Mouse (Mus musculus): Measurements from ENCODE around the gene Tmem117. TPM values are rescaled to one million over a fixed set of nuclear protein-coding genes. Genes with fewer than 3 reads are reported as not detected.

Tmem117 gene
- polyA plus RNA-seq, 1 experiment from 2014 or later: 2.3 TPM

- H3K27ac ChIP-seq (ENCODE audit: low read depth, low read length): no peak overlapping the region
- 90% methylated on average over 17 of the region's 17 CpGs for WGBS
- no peaks in the 10 kb centered on the region for H3K36me3 ChIP-seq (ENCODE audit: control insufficient read depth, insufficient read depth, low read length)
- H3K9ac ChIP-seq (ENCODE audit: low read length): no peak overlapping the region
- no peaks in the 10 kb centered on the region for H3K4me1 ChIP-seq (ENCODE audit: control insufficient read depth, insufficient read depth, low read length)
- DNase-seq (ENCODE audit: low spot score) (peak; percentile 25), ATAC-seq (peak; percentile 37)
- no peak overlapping the region for H3K4me2 ChIP-seq (ENCODE audit: low read length)
- no peak overlapping the region for H3K4me3 ChIP-seq (ENCODE audit: low read depth, low read length)
- no peaks in the 10 kb centered on the region for H3K27me3 ChIP-seq (replicated peaks; ENCODE audit: control insufficient read depth, insufficient read depth, low read length)
- no peaks in the 10 kb centered on the region for H3K9me3 ChIP-seq (replicated peaks; ENCODE audit: control insufficient read depth, low read length)
Measured at GRCm38 (mm10) chr15:95135926-95136609, 507.0 kb downstream of the Tmem117 start.

GRCm38 (mm10) chr15:95137018-95137810, 508.2 kb downstream of the Tmem117 start:
- H3K9me3 ChIP-seq (replicated peaks; ENCODE audit: control insufficient read depth, low read length): no peaks in the 10 kb centered on the region
- no peaks in the 10 kb centered on the region for H3K4me1 ChIP-seq (ENCODE audit: control insufficient read depth, insufficient read depth, low read length)
- peak; percentile 39 for DNase-seq (ENCODE audit: low spot score)
- peak; percentile 44; the same call in 1 of the 2 replicates for ATAC-seq
- H3K4me3 ChIP-seq (ENCODE audit: low read depth, low read length): no peak overlapping the region
- H3K4me2 ChIP-seq (ENCODE audit: low read length): no peak overlapping the region
- no peaks in the 10 kb centered on the region for H3K36me3 ChIP-seq (ENCODE audit: control insufficient read depth, insufficient read depth, low read length)
- H3K9ac ChIP-seq (ENCODE audit: low read length): no peak overlapping the region
- no peaks in the 10 kb centered on the region for H3K27me3 ChIP-seq (replicated peaks; ENCODE audit: control insufficient read depth, insufficient read depth, low read length)
- no peak overlapping the region for H3K27ac ChIP-seq (ENCODE audit: low read depth, low read length)
- WGBS: 49% methylated on average over 10 of the region's 10 CpGs

- DNase-seq (ENCODE audit: low spot score): peak; percentile 10
- no peak overlapping the region for H3K4me2 ChIP-seq (ENCODE audit: low read length)
- no peak overlapping the region for H3K9ac ChIP-seq (ENCODE audit: low read length)
- H3K27me3 ChIP-seq (replicated peaks; ENCODE audit: control insufficient read depth, insufficient read depth, low read length): no peaks in the 10 kb centered on the region
- no peak for ATAC-seq
- 82% methylated on average over 12 of the region's 12 CpGs for WGBS
- no peak overlapping the region for H3K27ac ChIP-seq (ENCODE audit: low read depth, low read length)
- no peaks in the 10 kb centered on the region for H3K4me1 ChIP-seq (ENCODE audit: control insufficient read depth, insufficient read depth, low read length)
- H3K9me3 ChIP-seq (replicated peaks; ENCODE audit: control insufficient read depth, low read length): no peaks in the 10 kb centered on the region
- H3K4me3 ChIP-seq (ENCODE audit: low read depth, low read length): no peak overlapping the region
- no peaks in the 10 kb centered on the region for H3K36me3 ChIP-seq (ENCODE audit: control insufficient read depth, insufficient read depth, low read length)
Measured at GRCm38 (mm10) chr15:95138709-95139409, 509.8 kb downstream of the Tmem117 start.

GRCm38 (mm10) chr15:95144131-95144530, 515.1 kb downstream of the Tmem117 start:
- Histone ChIP-seq H3K9me3 (replicated peaks; ENCODE audit: control insufficient read depth, low read length) (no peaks in the 10 kb centered on the region), H3K27ac (ENCODE audit: low read depth, low read length) (no peak overlapping the region), H3K9ac (ENCODE audit: low read length) (no peak overlapping the region), H3K27me3 (replicated peaks; ENCODE audit: control insufficient read depth, insufficient read depth, low read length) (no peaks in the 10 kb centered on the region), H3K4me1 (ENCODE audit: control insufficient read depth, insufficient read depth, low read length) (no peaks in the 10 kb centered on the region), H3K36me3 (ENCODE audit: control insufficient read depth, insufficient read depth, low read length) (no peaks in the 10 kb centered on the region), H3K4me3 (ENCODE audit: low read depth, low read length) (no peak overlapping the region), H3K4me2 (ENCODE audit: low read length) (no peak overlapping the region)
- WGBS: 88% methylated on average over 2 of the region's 2 CpGs
- DNase-seq (ENCODE audit: low spot score): no peak
- ATAC-seq: no peak

GRCm38 (mm10) chr15:95145118-95145517, 516.1 kb downstream of the Tmem117 start:
- Histone ChIP-seq H3K9ac (ENCODE audit: low read length) (no peak overlapping the region), H3K4me1 (ENCODE audit: control insufficient read depth, insufficient read depth, low read length) (no peaks in the 10 kb centered on the region), H3K27ac (ENCODE audit: low read depth, low read length) (no peak overlapping the region), H3K4me3 (ENCODE audit: low read depth, low read length) (no peak overlapping the region), H3K36me3 (ENCODE audit: control insufficient read depth, insufficient read depth, low read length) (no peaks in the 10 kb centered on the region), H3K9me3 (replicated peaks; ENCODE audit: control insufficient read depth, low read length) (no peaks in the 10 kb centered on the region), H3K27me3 (replicated peaks; ENCODE audit: control insufficient read depth, insufficient read depth, low read length) (no peaks in the 10 kb centered on the region), H3K4me2 (ENCODE audit: low read length) (no peak overlapping the region)
- 83% methylated on average over 2 of the region's 2 CpGs for WGBS
- ATAC-seq (no peak), DNase-seq (ENCODE audit: low spot score) (no peak)

Other genes with a start within 250 kb of the Tmem117 start
- gene Adamts20, start 163.8 kb upstream of the Tmem117 start, polyA plus RNA-seq (2014; fragmentation: Nextera tagmentation; extraction: Ambion mirVana): 2.3 and 2.5 TPM in 2 replicates
- gene Pus7l, start 85.7 kb upstream of the Tmem117 start, polyA plus RNA-seq (2014; fragmentation: Nextera tagmentation; extraction: Ambion mirVana): 5.2 and 6.2 TPM in 2 replicates
- 0.97 and 1.1 TPM in 2 replicates for gene Irak4, start 85.6 kb upstream of the Tmem117 start, polyA plus RNA-seq (2014; fragmentation: Nextera tagmentation; extraction: Ambion mirVana)
- gene Twf1, start 39.3 kb upstream of the Tmem117 start, polyA plus RNA-seq (2014; fragmentation: Nextera tagmentation; extraction: Ambion mirVana): 103 and 105 TPM in 2 replicates

Measured in forebrain, embryonic 14.5 days (tissue).